Mouse (Mus musculus): ENCODE data around the gene Pdp2. TPM values are rescaled to one million over a fixed set of nuclear protein-coding genes. Genes with fewer than 3 reads are reported as not detected.

Gene Pdp2
- 6.0 and 6.4 TPM in 2 replicates for polyA plus RNA-seq (2012; rRNA removed)

- WGBS: 2% methylated on average over 44 of the region's 44 CpGs
- peaks cover 12% of the 10 kb centered on the region for H3K36me3 ChIP-seq (ENCODE audit: control insufficient read depth, insufficient read depth, low read length)
- no peaks in the 10 kb centered on the region for H3K27me3 ChIP-seq (ENCODE audit: control insufficient read depth, insufficient read depth, low read length)
- TF ChIP-seq POLR2A (IDR thresholded peaks at IDR 0.05; ENCODE audit: control insufficient read depth, extremely low read depth, insufficient read depth, low read length, poor library complexity): peak; percentile 71
- no peak for TF ChIP-seq CTCF (IDR thresholded peaks at IDR 0.05; ENCODE audit: borderline replicate concordance, control insufficient read depth, extremely low read depth, insufficient read depth, low read length, poor library complexity)
- peak within 1 kb of the TSS; percentile 34; the same call in 1 of the 2 replicates for H3K27ac ChIP-seq (ENCODE audit: control insufficient read depth, insufficient read depth, low read length)
- peak within 1 kb of the TSS; percentile 93 for H3K4me3 ChIP-seq (ENCODE audit: control insufficient read depth, insufficient read depth, low read length)
- peaks cover 15% of the 10 kb centered on the region for H3K4me1 ChIP-seq (replicated peaks; ENCODE audit: control insufficient read depth, insufficient read depth, low read length)
- DNase-seq: peak; percentile 94
Observed at GRCm38 (mm10) chr8:104591133-104591834, at the start of gene Pdp2. Gene Pdp2 (plus strand): TSS chr8:104591451.

GRCm38 (mm10) chr8:104541515-104541880 lies 49.8 kb upstream of the Pdp2 start:
- Histone ChIP-seq H3K36me3 (ENCODE audit: control insufficient read depth, insufficient read depth, low read length) (no peaks in the 10 kb centered on the region), H3K27ac (ENCODE audit: control insufficient read depth, insufficient read depth, low read length) (no peak overlapping the region), H3K4me3 (ENCODE audit: control insufficient read depth, insufficient read depth, low read length) (no peak overlapping the region), H3K4me1 (replicated peaks; ENCODE audit: control insufficient read depth, insufficient read depth, low read length) (peaks cover 7% of the 10 kb centered on the region), H3K27me3 (ENCODE audit: control insufficient read depth, insufficient read depth, low read length) (peaks cover 23% of the 10 kb centered on the region)
- no peak for DNase-seq
- TF ChIP-seq CTCF (IDR thresholded peaks at IDR 0.05; ENCODE audit: borderline replicate concordance, control insufficient read depth, extremely low read depth, insufficient read depth, low read length, poor library complexity) (no peak), POLR2A (IDR thresholded peaks at IDR 0.05; ENCODE audit: control insufficient read depth, extremely low read depth, insufficient read depth, low read length, poor library complexity) (no peak)
- WGBS: 27% methylated on average over 8 of the region's 8 CpGs

GRCm38 (mm10) chr8:104542160-104542559 lies 49.1 kb upstream of the Pdp2 start:
- Histone ChIP-seq H3K27ac (ENCODE audit: control insufficient read depth, insufficient read depth, low read length) (no peak overlapping the region), H3K4me1 (replicated peaks; ENCODE audit: control insufficient read depth, insufficient read depth, low read length) (peaks cover 7% of the 10 kb centered on the region), H3K4me3 (ENCODE audit: control insufficient read depth, insufficient read depth, low read length) (no peak overlapping the region), H3K27me3 (ENCODE audit: control insufficient read depth, insufficient read depth, low read length) (peaks cover 23% of the 10 kb centered on the region), H3K36me3 (ENCODE audit: control insufficient read depth, insufficient read depth, low read length) (no peaks in the 10 kb centered on the region)
- TF ChIP-seq POLR2A (IDR thresholded peaks at IDR 0.05; ENCODE audit: control insufficient read depth, extremely low read depth, insufficient read depth, low read length, poor library complexity): no peak
- no peak for TF ChIP-seq CTCF (IDR thresholded peaks at IDR 0.05; ENCODE audit: borderline replicate concordance, control insufficient read depth, extremely low read depth, insufficient read depth, low read length, poor library complexity)
- WGBS: 38% methylated on average over 11 of the region's 11 CpGs
- DNase-seq: no peak

DNA sequence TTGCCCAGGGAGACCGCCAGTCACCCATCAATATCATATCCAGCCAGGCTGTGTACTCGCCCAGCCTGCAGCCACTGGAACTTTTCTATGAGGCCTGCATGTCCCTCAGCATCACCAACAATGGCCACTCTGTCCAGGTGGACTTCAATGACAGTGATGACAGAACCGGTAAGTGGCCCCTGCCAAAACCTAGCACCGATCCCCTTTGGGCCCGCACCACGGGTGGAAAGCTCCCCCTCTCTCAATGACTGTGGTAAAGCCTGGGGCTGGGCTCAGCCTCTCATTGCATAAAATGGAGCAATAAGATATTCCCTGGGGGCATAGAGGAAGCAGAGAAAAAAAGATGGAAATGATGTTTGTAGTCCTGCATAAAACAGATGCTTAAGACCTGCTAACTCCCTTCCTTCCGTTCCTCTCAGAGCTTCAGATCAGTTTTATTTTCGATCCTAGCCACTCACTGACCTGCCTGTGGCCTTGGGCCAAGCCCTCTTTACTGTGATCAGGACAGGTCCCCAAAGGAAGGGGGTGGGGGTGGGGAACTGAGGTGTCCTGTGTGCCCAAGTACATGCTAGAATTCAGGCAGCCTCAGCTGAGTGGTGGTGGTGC lies 47.7 kb upstream of the Pdp2 start:
- 92% methylated on average over 8 of the region's 8 CpGs for WGBS

DNA sequence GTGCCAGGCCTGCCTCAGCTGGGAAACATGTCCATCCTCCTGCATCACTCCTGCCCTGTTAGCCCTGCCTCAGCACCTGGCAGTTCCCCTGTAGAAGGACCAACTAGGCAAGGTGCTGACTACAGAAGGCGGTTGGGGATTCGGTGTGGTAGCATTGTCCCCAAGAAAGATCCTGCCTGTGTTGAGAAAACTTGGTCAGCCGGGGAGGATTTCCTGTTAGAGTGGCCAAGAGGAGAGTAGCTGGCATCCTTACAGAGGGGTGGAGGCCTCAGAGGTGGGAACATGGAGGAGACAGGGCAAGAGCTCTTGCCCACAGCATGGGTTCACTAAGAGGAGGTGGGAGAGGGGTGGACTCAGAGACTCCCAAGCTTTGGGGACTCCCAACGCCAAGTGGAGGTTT lies 36.1 kb upstream of the Pdp2 start:
- Histone ChIP-seq H3K4me1 (replicated peaks; ENCODE audit: control insufficient read depth, insufficient read depth, low read length) (no peaks in the 10 kb centered on the region), H3K27me3 (ENCODE audit: control insufficient read depth, insufficient read depth, low read length) (no peaks in the 10 kb centered on the region), H3K36me3 (ENCODE audit: control insufficient read depth, insufficient read depth, low read length) (no peaks in the 10 kb centered on the region), H3K27ac (ENCODE audit: control insufficient read depth, insufficient read depth, low read length) (no peak overlapping the region), H3K4me3 (ENCODE audit: control insufficient read depth, insufficient read depth, low read length) (no peak overlapping the region)
- TF ChIP-seq POLR2A (IDR thresholded peaks at IDR 0.05; ENCODE audit: control insufficient read depth, extremely low read depth, insufficient read depth, low read length, poor library complexity) (no peak), CTCF (IDR thresholded peaks at IDR 0.05; ENCODE audit: borderline replicate concordance, control insufficient read depth, extremely low read depth, insufficient read depth, low read length, poor library complexity) (no peak)
- no peak for DNase-seq
- WGBS: 86% methylated on average over 4 of the region's 4 CpGs

More for the DNA sequence above, 47.7 kb upstream of the Pdp2 start:
- Histone ChIP-seq H3K4me3 (ENCODE audit: control insufficient read depth, insufficient read depth, low read length) (no peak overlapping the region), H3K4me1 (replicated peaks; ENCODE audit: control insufficient read depth, insufficient read depth, low read length) (peaks cover 7% of the 10 kb centered on the region), H3K27me3 (ENCODE audit: control insufficient read depth, insufficient read depth, low read length) (peaks cover 23% of the 10 kb centered on the region), H3K36me3 (ENCODE audit: control insufficient read depth, insufficient read depth, low read length) (no peaks in the 10 kb centered on the region), H3K27ac (ENCODE audit: control insufficient read depth, insufficient read depth, low read length) (no peak overlapping the region)
- no peak for DNase-seq
- TF ChIP-seq POLR2A (IDR thresholded peaks at IDR 0.05; ENCODE audit: control insufficient read depth, extremely low read depth, insufficient read depth, low read length, poor library complexity) (no peak), CTCF (IDR thresholded peaks at IDR 0.05; ENCODE audit: borderline replicate concordance, control insufficient read depth, extremely low read depth, insufficient read depth, low read length, poor library complexity) (no peak)

DNA sequence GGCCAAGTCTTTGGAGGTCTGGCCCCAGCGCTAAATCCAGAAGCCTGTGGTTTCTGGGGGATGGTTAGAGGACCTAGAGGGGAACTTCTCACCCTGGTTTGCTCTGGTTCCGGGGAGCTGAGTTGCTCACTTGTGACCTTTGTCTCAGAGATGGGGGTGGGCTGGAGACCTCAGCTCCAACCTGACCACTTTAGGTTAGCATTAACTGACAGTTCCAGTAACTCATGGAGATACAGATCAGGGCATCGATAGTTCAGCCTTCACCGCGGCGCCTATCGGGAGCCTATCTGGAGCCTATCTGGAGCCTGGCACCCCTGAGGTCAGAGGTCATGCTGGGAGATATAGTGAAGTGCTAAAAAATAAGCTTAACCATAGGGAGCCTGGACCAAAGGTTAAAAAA lies 34.0 kb upstream of the Pdp2 start:
- TF ChIP-seq CTCF (IDR thresholded peaks at IDR 0.05; ENCODE audit: borderline replicate concordance, control insufficient read depth, extremely low read depth, insufficient read depth, low read length, poor library complexity): no peak
- TF ChIP-seq POLR2A (IDR thresholded peaks at IDR 0.05; ENCODE audit: control insufficient read depth, extremely low read depth, insufficient read depth, low read length, poor library complexity): no peak
- WGBS: 68% methylated on average over 7 of the region's 7 CpGs
- no peaks in the 10 kb centered on the region for H3K4me1 ChIP-seq (replicated peaks; ENCODE audit: control insufficient read depth, insufficient read depth, low read length)
- H3K27me3 ChIP-seq (ENCODE audit: control insufficient read depth, insufficient read depth, low read length): no peaks in the 10 kb centered on the region
- no peak for DNase-seq
- no peaks in the 10 kb centered on the region for H3K36me3 ChIP-seq (ENCODE audit: control insufficient read depth, insufficient read depth, low read length)
- H3K27ac ChIP-seq (ENCODE audit: control insufficient read depth, insufficient read depth, low read length): no peak overlapping the region
- H3K4me3 ChIP-seq (ENCODE audit: control insufficient read depth, insufficient read depth, low read length): no peak overlapping the region

Data from thymus, adult 2 months (tissue).